Mouse (Mus musculus) thymus, postnatal 36 days (tissue): ENCODE data around the gene Msln.
A peak's percentile ranks its signal among the peaks of the same experiment; 100 is the strongest.
"Not testable (repeated sequence)": the region's sequence is repeated elsewhere in the genome, so short reads cannot be mapped to it uniquely, and the experiment has no call there.

Experiments
- DNase-seq, 2 experiments: peaks; one replicate each; pipeline ENCODE4 v3.0.0; 2022; ENCODE audit warnings: mixed read lengths in 2 of 2

Msln gene

DNA sequence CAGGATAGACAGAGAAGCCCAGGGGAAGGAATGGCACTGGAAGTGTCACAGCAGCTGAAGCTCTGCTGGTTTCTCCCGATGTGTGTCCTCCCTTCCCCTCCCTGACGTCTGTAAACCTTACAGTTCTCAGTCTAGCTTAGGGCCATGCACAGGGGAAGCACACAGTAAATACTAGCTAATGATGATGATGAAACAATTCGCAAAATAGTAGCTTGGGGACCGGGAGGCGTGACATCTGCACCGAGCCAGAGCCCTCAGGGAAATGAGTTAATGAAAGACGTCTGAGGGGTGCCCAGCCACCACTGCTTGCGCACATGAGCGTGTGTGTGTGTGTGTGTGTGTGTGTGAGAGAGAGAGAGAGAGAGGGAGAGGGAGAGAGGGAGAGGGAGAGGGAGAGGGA is 15.2 kb upstream of the Msln start:
- no peak for DNase-seq

DNA sequence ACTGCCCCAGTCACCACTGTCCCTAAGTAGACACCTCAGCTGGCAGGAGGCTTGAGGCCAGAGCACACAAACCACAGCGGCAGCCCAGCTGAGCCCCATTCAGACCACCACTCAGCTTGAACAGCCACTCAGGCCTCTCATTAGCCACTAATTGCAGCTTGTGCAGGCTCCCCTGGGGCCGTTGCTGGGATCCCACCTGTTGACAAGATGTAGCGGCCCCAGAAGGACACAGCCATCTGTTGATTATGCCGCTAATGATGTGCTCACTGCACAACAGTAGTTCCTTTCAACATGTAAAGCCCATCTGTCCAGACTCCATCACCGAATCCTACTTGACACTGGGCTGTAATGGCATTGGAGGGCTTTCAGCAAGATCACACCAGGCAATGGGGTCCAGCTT is 11.7 kb upstream of the Msln start:
- DNase-seq, result no peak

DNA sequence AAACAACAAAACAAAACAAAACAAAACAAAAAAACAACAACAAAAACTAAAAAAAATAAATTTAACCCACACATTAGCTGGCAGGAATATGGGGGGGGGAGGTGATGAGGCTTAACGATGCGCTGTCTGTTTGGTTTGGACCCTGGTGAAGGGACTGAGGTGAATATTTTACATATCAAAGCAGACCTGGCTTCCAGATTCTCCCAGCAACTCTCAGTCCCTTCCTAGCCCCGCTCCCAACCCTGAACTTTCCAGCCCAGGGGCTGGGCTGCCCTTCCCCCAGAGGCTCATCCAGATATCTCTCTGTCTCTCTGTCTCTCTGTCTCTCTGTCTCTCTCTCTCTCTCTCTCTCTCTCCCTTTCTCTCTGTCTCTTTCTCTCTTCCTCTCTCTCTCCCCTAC is 8.4 kb upstream of the Msln start:
- DNase-seq, result no peak

DNA sequence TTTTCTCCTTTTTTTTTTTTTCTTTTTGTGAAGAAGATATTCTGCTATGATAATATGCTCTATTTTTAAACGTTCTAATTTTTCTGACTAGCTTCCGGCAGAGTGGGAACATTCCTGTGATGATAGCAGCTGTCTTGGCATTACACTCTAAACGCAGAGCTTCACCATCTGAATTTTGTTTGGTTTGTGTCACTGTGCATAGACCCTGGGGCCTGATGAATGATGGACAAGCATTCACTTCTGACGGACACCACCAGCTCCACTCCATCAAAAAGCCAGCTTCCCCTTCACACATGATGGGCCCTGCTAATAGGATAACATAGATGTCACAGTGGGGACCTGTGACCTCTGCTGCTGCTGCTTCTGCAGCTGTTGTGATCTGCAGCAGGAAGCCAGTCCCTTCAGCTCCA is 7.4 kb upstream of the Msln start:
- DNase-seq, result no peak

DNA sequence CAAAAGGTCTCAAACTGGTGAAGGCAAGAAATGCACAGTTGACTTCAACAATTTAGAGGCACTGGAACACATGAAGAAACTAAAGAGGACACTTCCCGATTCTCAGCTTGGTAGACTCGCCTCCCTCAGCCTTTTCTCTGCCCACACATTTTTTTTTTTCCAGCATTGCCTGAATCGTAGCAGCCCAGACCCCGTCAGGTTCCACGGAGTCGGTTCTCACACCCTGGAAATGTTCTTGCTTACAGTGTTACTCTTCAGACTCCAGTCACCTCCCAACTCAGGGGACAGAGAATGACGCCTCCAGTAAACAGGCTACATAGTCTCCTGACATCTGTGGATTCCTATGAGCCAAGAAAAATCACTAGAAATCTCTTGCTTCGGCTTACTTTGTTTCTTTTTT is 6.0 kb upstream of the Msln start:
- DNase-seq, result no peak

DNA sequence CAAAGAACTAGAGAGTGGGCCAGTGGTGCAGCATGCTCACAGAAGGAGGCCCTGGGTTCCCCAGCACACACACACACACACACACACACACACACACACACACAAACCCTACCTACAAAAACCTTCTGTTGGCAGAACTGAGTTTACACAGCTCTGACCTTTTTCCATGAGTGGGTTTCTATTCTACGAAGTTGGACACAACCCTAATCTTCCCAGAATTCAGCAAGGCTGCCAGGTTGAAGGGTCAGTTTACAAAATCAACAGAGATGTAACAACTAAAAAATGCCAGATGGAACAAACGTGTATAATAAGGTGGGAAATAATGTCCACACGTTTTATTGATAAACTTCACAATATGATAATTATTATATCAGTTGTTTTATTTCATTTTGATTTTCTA is 3.5 kb upstream of the Msln start:
- no peak for DNase-seq

DNA sequence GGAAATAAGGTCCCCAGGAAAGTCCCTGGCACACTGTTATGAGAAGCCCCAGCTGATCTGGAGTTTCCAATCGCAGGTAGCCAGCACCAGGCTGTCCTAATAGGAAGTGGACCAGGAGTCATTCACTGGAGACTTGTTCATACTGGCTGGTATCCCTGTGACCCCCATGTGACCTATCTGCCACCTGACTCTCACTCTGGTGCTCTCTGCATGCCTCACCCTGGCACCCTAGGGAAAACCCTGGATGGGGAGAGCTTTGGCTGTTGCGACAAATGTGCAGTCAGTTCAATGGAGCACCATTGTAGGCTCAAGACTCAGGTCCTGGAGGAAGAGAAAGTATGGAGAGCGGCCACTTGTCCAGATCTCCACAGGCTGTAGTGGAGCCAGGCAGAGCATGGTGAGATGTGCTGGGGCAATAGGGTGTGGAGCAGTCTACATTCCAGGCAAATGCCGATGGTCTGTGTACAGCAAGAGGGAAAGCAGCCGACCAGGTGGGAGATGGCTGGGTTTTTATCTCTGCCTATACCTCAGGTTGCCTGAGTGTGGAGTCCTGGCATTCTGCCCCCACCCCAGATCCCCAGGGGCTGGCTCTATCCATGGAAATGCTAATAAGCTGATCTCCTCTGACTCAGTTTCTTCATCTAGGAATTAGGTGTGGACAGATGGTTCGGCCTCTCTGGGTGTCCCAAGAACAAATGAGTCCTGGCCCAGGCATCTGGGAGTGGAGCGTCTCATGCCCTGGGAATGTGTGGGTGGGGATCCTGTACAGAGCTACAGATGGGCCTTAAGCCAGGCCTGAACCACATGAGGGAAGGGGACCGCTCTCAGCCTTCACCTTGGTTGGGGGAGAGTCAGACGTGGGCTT is 2.4 kb upstream of the Msln start:
- DNase-seq, result no peak

DNA sequence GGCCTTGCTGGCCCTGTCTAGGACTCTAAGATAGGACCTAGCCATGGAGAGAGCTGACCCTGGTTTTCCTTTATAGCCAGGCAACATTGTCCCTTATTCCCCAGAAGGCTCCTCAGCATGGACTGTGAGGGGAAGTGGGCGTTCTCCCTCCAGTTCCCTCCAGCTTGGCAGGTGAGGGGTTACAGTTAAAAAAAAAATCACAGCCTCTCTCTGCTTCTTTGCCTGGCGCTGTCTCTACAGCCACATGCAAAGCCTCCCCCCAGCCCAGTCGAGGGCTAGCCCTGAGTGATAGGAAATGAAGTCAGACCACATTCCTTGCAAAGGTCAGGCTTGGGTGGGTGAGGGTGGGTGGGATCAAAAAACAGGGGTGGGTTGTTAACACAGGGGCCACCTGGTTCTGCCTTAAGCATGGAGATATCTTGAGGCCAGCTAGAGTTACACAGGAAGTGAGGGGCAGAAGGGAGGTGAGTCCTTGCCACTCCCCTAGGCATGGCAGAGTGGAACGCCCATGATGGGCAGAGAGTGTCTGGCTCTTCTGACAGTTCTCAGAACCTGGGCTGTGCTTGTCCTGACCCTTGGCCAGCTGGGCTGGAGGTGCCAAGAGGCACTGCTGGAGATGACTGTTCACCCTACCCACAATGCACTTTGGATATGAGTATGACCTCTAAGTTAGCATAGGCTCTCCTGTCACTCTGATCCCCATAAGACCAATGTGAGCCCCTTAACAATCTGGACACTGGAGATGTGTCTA is 1.6 kb upstream of the Msln start:
- DNase-seq, result no peak

DNA sequence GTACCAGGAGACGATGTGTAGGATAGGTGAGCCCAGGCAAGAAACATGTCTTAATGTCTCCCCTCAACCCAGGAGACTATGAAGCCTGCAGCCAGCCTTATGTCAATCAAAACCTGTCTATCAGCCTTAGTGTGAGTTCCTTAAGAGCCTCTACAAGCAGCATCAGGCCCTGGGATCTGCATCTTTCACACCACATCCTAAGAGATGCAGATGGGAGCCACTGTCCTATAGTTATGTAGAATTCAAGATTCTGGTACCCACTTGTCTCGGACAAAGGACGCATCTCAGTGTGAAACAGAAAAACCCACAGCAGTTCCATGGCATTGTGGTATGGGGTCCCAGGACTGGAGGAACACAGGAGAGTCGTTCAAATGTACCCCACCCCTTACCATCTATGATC is 908 bp upstream of the Msln start:
- DNase-seq, result no peak

DNA sequence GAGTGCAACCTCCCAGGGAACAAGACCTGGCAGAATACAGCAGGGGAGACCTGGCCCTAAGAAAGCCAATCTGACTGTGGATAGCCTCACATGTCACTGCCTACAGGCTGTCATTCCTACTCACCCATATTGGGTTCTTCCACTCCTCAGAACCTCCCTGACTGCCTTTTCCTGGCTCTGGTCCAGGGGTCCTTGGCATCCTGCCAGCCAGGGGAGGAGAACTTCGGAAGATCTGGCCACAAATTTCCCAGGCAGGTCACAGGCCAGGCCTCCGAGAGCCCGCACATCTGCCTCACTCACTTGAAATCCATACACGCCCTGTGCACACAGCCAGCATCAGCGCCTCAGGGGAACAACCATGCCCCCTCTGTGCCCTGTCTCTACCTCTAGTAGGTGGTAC is 2.7 kb downstream of the Msln start:
- no peak for DNase-seq

DNA sequence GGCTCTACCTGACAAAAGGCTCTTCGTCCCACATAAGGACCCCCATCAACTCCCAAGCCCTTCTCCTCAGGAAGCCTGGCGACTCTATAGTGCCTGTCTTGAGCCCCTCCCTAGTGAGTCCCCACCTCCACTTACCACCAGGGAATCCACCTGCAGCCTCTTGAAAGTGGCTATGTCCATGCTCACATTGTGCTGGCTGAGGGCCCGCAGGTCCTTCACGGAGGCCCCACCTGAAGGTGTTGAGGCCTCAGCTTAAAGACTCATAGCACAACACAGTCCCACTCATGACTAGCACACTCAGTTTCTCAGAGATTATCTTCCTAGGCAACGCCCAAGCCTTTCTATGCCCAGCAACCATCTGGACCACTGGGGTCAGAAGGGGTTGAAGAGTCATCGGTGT is 4.9 kb downstream of the Msln start:
- DNase-seq, result no peak

DNA sequence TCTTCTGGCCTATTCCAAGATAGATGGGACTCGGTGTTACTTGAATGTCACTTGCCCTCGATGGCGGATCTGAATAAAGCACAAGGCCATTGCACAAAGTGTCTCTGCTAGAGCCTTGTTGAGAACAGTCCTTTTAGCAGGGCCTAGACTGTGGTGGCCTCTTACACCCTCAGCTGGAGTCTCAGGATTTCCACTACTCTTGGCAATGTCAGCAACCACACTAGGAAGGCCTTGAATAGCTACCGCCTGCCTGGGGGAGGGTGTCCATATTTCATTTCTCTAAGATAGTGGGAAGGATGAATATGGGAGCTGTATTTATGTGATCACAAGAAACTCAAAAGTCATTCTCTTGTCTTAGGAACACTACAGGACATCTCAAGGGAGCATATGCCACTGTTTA is 5.9 kb downstream of the Msln start:
- DNase-seq, result no peak

DNA sequence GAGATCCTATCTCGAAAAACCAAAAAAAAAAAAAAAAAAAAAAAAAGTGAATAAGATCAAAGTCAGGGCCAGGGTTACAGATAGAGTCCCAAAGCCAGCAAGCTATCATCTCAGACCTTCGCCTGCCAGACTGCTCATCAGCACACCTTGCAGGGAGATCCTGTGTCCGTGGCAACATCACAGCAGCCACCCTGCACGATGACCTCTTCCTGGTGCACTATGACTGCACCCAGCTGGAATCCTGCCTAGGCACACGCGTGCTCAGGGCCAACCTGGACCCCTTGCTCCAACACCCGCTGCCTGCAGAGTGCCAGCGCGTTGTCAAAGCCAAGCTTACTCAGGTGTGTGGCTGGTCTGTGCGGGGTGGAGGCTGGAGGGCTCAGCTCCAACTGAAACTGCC is 9.9 kb downstream of the Msln start:
- no peak for DNase-seq

DNA sequence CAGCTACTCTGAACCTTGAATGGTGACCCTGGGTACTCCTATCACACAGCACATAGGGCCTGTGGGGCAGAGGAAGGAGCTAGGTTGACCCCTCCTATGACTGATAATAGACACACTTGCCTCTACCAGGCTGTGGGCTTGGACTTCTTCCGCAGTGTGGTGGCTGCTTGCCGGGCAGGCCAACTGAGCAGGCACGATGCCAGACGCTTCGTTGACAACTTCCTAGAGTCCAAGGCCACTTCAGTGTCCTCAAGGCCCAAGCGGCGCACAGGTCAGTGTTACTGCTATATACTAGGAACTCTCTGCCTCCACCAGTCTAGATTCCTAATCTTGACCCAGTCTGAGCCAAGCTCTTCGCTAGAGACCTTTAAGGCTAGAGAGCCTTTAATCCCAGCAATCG is 10.3 kb downstream of the Msln start:
- DNase-seq, result no peak

DNA sequence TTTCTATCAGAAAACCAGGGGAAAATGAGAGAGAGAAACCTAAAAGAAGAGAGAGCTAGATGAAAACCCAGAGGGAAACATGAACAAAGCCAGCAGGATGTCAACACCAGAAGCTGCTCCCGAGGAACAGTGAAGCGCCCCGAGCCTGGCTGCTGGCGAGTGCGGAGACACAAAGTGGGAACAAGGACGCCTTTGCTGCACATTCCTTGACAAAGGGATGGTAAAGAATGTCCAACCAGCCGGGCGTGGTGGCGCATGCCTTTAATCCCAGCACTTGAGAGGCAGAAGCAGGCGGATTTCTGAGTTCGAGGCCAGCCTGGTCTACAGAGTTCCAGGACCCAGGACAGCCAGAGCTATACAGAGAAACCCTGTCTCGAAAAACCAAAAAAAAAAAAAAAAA is 12.7 kb downstream of the Msln start:
- not testable (repeated sequence) for DNase-seq

DNA sequence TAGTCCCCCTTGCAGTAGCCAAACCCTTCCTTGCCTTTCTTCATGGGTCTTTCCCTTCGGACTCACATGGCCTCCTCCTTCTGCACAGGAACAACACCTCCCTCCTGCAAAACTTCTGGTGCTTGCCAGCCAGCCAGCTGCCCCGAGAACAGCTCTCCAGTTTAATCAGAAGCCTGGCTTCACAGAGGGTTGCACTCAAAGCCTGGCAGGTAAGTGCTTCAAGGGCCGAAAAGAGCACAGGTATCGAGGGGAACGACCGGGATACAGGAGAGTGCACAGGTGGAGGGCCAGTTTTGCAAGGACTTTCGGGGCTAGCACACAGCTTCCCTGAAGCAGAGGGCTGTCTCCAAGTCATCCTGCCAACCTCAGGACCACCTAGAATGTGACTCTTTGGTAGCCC is 15.3 kb downstream of the Msln start:
- DNase-seq, result no peak

DNA sequence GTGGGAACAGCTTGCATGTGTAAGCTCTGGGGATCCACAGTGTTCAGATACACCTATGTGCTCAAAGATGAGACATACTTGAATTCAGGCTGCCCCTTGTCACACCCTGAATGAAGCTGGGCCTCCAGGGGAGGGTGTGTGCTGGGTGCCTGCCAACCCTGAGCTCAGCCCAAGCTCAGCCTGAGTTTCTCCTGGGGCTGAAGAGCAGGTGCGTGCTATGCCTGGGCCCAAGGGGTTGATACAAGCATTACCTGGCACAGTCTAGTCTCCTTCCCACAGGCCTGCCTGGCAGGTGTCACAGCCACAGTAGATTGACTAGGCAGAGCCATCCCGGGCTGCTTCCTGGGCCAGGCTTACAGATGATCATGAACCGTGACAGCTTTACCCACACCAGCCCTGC is 18.4 kb downstream of the Msln start, which contains the start of gene Mslnl:
Gene Mslnl, plus strand, starts transcription at position 298 of the 400 bp plus-strand sequence.
- DNase-seq, result no peak

DNA sequence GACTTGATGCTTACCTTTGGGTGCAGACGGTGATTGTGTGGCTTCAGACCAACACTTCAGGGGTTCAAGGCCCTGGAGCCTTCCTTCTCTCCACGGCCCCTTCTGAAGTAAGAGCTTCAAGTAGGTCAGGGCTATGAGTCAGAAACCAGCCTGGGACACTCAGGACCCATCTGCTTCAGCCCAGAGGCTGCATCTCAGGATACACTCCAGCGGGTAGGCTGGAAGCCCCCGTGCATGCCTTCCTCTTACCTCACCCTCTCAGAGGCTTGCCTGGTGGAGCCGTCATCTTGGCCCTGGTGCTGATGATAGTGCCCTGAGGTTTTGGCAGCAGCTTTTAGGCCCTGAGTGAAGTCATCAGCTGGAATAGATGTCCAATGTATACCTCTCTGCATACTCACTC is 18.9 kb downstream of the Msln start:
- DNase-seq, result no peak

DNA sequence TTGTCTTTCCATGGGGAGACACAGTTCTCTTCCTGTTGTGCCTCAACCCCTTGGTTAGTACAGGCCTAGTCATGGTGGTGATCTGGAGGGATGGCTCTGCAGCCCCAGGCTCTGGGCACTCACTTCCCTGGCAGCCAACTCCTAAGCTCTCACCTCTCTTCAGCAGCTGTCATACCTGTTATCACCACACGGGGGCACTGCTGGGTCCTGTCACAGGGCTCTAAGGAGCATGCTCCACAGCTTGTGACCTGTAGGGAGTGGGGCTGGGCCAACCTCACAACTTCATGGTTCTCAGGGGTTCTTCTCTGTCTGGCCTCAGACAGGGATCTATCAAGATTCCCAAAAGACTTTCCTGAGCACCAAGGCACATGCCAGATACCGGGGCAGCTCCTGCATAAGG is 22.1 kb downstream of the Msln start:
- peak; percentile 75 to 76 for DNase-seq

DNA sequence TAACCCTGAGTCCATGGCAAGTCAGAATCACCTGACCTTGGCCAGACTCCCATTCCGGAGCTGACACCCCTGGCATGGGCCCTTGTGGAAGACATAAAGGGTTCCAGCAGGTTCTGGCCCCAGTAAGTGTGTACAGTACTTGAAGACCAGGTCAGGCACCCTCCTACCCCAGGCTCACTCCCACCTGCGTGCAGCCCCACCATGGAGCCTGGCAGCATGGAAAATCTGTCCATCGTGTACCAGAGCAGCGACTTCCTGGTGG is 26.2 kb downstream of the Msln start:
- DNase-seq, result no peak

DNA sequence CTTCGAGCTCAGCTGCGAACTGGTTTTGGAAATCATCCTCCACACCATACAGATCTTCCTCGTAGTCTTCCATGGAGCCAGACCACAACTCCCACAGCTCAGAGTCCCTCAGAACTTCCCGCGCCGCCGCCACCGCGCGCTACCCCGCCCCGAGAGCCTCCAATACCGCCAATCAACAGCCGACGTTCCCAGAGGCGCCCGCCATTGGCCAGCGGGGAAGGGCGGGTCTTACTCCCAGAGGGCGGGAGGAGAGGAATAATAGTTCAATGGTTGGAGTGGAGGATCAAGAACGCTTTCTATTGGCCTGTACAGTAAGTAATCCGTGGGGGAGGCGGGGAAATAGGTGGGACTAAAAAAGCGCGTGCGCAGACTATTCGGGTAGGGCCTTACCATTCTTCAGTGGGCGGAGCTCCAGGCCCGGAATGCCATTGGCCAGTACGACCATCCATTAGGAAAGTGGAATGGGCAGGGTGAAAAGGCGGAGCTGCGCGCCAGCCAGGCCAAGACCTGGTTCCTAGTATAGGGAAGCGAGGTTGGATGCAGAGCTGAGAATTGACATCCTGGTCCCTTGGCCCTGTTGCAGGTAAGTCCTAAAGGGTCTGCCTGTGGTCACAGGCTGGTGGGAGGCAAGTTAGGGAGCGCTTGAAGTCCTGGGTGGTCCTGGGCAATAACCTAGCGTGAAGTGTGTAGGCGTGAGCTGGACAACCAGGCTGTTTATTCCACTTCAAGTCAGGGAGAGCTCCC is 26.7 kb downstream of the Msln start, which contains the start of the genes Chtf18 and Rpusd1:
Gene Chtf18, minus strand, starts transcription at position 155 of the 744 bp plus-strand sequence.
Gene Rpusd1, plus strand, starts transcription at position 406 of the 744 bp plus-strand sequence.
- DNase-seq, result peak; percentile 96 to 98

DNA sequence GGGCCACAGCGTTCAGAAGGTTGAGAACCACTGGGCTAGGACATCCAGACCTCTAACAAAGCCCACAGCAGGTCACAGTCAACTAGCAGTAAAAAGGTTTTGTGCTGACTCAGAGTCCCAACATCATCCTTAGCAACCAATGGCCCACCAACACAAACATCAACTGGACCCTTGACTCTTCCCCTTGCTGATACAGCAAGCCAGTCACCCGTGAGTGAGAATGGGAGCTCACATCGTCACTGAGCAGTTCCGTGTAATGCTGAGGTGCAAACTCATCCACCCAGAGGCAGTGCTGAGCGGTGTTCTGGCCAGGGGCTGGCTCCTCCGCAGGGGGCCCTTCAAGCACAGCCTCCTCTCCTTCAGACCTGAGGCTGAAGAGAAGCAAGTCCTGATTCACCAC is 28.9 kb downstream of the Msln start:
- DNase-seq, result no peak

DNA sequence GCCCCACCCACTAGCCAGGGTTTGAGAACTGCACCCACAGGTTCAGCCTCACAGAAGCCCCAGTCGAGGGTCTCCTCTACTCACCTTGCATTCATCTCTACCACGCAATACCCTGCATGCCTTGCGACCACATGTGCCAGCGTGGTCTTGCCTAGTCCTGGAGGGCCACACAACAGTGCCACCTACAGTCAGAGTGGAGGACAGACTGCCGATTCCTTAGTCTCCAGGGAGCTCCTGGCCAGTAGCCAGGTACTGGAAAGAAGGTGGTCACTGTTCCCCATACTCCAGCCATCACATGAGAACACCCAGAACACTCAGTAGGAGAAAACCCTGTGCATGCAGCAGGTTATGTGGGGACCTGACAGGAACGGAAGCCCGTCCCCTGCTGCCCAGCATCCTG is 30.3 kb downstream of the Msln start:
- DNase-seq, result no peak

DNA sequence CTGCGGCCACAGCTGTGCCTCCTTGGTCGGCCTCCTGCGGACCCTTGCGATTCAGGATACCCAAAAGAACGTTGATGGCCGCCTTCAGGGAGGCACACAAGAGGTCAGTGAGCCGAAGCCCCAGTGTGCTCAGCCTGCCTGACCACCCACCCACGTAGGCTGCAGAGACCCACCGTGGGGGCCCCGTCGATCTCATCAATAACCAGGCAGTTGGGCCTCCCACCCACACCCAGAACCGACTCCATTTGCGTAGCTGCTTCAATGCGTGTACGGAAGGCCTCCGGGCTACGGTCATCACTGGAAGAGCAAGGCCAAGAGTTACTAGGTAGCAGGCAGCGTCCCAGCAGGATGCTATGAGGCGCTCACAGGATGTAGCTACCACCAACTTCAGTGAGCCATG is 30.7 kb downstream of the Msln start:
- DNase-seq, result no peak
